In the genomic region with DNA sequence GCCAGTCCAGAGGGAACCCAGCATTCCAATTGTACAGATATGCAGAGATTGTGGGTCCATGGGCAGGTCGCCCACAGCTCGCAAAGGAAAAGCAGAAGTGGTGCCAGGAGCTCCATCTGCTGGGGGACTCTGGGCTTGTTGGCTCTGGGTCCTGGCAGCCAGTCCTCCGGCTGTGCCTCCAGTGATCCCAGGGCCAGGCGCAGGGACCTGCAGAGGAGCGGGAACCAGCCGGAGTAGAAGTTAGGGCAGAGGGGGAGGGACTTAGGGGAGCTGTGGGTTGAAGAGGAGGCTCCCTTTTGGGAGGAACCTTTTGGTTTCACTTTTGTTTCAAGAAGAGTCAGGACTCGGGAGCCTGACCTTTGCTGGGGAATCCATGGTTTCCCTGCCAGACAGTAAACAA, we compare ENCODE assay signal across 8 mouse cellular contexts. TPM values are rescaled to one million over a fixed set of nuclear protein-coding genes. Genes with fewer than 3 reads are reported as not detected.
A peak's percentile ranks its signal among the peaks of the same experiment; 100 is the strongest.
DNase-seq lines count a peak whose midpoint lies in the region; TF ChIP-seq lines count a peak whose summit lies in the region.

No protein-coding gene starts in this region.

- DNase-seq in left cerebral cortex, postnatal 4 days = peak; percentile 15
- no peak for DNase-seq in left cerebral cortex, adult 2 months (ENCODE audit: extremely low spot score in 1 of 2, low spot score in 2 of 2)
- peak; percentile 28 for DNase-seq in adrenal gland, adult 8-10 months
- peak; percentile 15 for DNase-seq in gastrocnemius, postnatal 25 days
- DNase-seq in kidney, postnatal 36 days = peak; percentile 1 to 26
- no peak for DNase-seq in urinary bladder, adult 2 months (ENCODE audit: low spot score)
- no peak for DNase-seq in right cerebral cortex, adult 18-20 months

- no peaks in the 10 kb centered on the region for H3K36me3 ChIP-seq in myocyte (ENCODE audit: control insufficient read depth, insufficient read depth)

- TF ChIP-seq POLR2A in myocyte (IDR thresholded peaks at IDR 0.05; ENCODE audit: insufficient read length, low read depth) = no peak

- H3K4me2 ChIP-seq in myocyte (ENCODE audit: low read depth) = peak overlapping the region; percentile 56

- intact Hi-C loops in left cerebral cortex, postnatal 4 days (cut with DNase I) = no loop called here
- intact Hi-C loops in left cerebral cortex, adult 2 months (cut with DNase I) = no loop called here

- H3ac ChIP-seq in myocyte (ENCODE audit: control insufficient read depth, insufficient read length) = no peak overlapping the region

- no peak overlapping the region for H3K4me3 ChIP-seq in left cerebral cortex, adult 2 months
- H3K4me3 ChIP-seq in myocyte = peak overlapping the region; percentile 10

- no peak for TF ChIP-seq CTCF in left cerebral cortex, adult 2 months (IDR thresholded peaks at IDR 0.05)

- H3K27me3 ChIP-seq in myocyte (ENCODE audit: control insufficient read depth, insufficient read depth, insufficient read length) = no peaks in the 10 kb centered on the region

- no peak overlapping the region for H3K27ac ChIP-seq in left cerebral cortex, adult 2 months

- H3K79me2 ChIP-seq in myocyte (ENCODE audit: control insufficient read depth, insufficient read depth) = no peaks in the 10 kb centered on the region

TF ChIP-seq in myocyte, 11 proteins besides CTCF, POLR2A, EP300 and RAD21:
- TF ChIP-seq REST (IDR thresholded peaks at IDR 0.05; ENCODE audit: insufficient read depth, insufficient read length) (no peak), MAX (IDR thresholded peaks at IDR 0.05; ENCODE audit: low read depth) (no peak), MYOG (IDR thresholded peaks at IDR 0.05; ENCODE audit: control insufficient read depth in 1 of 3, insufficient read depth in 1 of 3, insufficient read length in 2 of 3, low read depth in 2 of 3) (no peak), SRF (IDR thresholded peaks at IDR 0.05; ENCODE audit: control insufficient read depth, insufficient read length, low read depth) (no peak), TCF3 (IDR thresholded peaks at IDR 0.05; ENCODE audit: insufficient read length, low read depth) (no peak), TCF12 (IDR thresholded peaks at IDR 0.05; ENCODE audit: insufficient read depth, poor library complexity, severe bottlenecking) (no peak), POLR2AphosphoS2 (IDR thresholded peaks at IDR 0.05; ENCODE audit: insufficient read length, low read depth) (no peak), CEBPB (IDR thresholded peaks at IDR 0.05; ENCODE audit: insufficient read depth, poor library complexity, severe bottlenecking) (no peak), E2F4 (IDR thresholded peaks at IDR 0.05; ENCODE audit: insufficient read depth) (no peak), USF1 (IDR thresholded peaks at IDR 0.05; ENCODE audit: low read depth) (no peak), MYOD1 (IDR thresholded peaks at IDR 0.05; ENCODE audit: control insufficient read depth in 1 of 3, insufficient read length in 2 of 3, low read depth in 2 of 3) (no peak)

RNA-seq across cellular contexts. Expression of a gene that starts 28.2 kb away (rescaled TPM):
- not detected for total RNA-seq in left cerebral cortex, postnatal 4 days (2021)
- total RNA-seq in left cerebral cortex, adult 2 months (2021) = not detected
- total RNA-seq in adrenal gland, adult 8-10 months (2022) = not detected
- total RNA-seq in gastrocnemius, postnatal 25 days (2021) = not detected
- polyA plus RNA-seq in myocyte (2012; fragmentation: generic; extraction: Trizol) = 0.01 TPM
- polyA plus RNA-seq in urinary bladder, adult 2 months (2012; rRNA removed) = not detected in 2 replicates

RNA-seq across cellular contexts. Expression of a gene that starts 51.6 kb away (rescaled TPM):
- 1 to 10 TPM; 6.0 TPM for total RNA-seq in left cerebral cortex, postnatal 4 days (2021)
- total RNA-seq in left cerebral cortex, adult 2 months (2021) = 1 to 10 TPM; 4.3 to 5.8 TPM
- total RNA-seq in adrenal gland, adult 8-10 months (2022) = 10 to 100 TPM in 1 of 4 experiments, 1 to 10 TPM in 3; 8.8 to 11.5 (median 9.1) TPM
- 1 to 10 TPM; 2.0 to 4.0 TPM for total RNA-seq in gastrocnemius, postnatal 25 days (2021)
- polyA plus RNA-seq in myocyte (2012; fragmentation: generic; extraction: Trizol) = 23.0 TPM
- 22.9 and 23.1 TPM in 2 replicates for polyA plus RNA-seq in urinary bladder, adult 2 months (2012; rRNA removed)

Comparison
In these comparisons a context has a peak if more than half of its experiments do, and no peak if none do; other contexts are left out.
1. DNase-seq: peak in left cerebral cortex, postnatal 4 days (single experiment), adrenal gland, adult 8-10 months (single experiment), gastrocnemius, postnatal 25 days (single experiment) and kidney, postnatal 36 days (2 of 2); none in left cerebral cortex, adult 2 months (0 of 2), urinary bladder, adult 2 months (single experiment) and right cerebral cortex, adult 18-20 months (single experiment).